Mouse (Mus musculus): ENCODE results near the gene Rnaseh2a.

DNA sequence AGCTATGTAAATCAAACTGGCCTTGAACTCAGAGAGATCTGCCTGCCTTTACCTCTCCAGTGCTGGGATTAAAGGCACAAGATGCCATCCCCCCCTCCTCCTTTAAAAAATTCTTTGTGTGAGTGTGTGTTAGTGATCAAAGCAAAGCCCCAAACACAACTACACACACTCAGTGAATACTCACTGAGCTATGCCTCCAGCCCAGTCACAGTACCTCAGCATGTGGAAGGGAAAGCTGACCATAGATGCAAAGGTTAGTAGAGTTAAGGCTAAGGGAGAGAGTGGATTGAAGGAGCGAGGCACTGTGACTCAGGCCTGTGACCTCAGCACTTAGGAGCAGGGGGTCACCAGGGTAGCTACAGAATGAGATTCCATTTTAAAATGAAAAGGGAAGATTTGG, 3.5 kb upstream of the Rnaseh2a start:
- no peak for TF ChIP-seq CTCF (IDR thresholded peaks at IDR 0.05; ENCODE audit: low read depth)
- no peak for TF ChIP-seq EP300 (IDR thresholded peaks at IDR 0.05; ENCODE audit: low read depth)

Data from liver, postnatal 0 days (tissue).